Mouse (Mus musculus): ENCODE data around the gene Tet2.

- no peak for TF ChIP-seq EP300 (optimal IDR thresholded peaks at IDR 0.05)
- TF ChIP-seq CTCF (IDR thresholded peaks at IDR 0.05; ENCODE audit: low read depth), result no peak
Measured at GRCm38 (mm10) chr3:133555378-133555777, 10.4 kb upstream of the Tet2 start.

All from stomach, postnatal 0 days (tissue).